Mouse (Mus musculus) ES-E14 (cell line): ENCODE data around the gene D3Ertd254e. TPM values are rescaled to one million over a fixed set of nuclear protein-coding genes. Genes with fewer than 3 reads are reported as not detected.

Source experiments
- DNase-seq: peaks from one replicate; pipeline ENCODE4 v3.0.0-alpha.2; 2013; ENCODE audit warnings: low read depth, low spot score
- H3K27ac ChIP-seq: 2 replicates; pipeline ENCODE4 v1.5.1; 2012; ENCODE audit warnings: low read depth, mild to moderate bottlenecking, low read length, moderate library complexity, mixed read lengths; ENCODE audit not compliant: poor library complexity, insufficient read depth, severe bottlenecking
- H3K36me3 ChIP-seq: 2 replicates; pipeline ENCODE4 v1.6.1; 2012; ENCODE audit warnings: mild to moderate bottlenecking, low read length, moderate library complexity, mixed read lengths; ENCODE audit not compliant: control insufficient read depth, poor library complexity, insufficient read depth, severe bottlenecking
- H3K4me1 ChIP-seq, 2 experiments: fragments of 150-350 bp in 1 of 2; sonication (generic) in 1 of 2; 2 replicates each; pipeline ENCODE4 v1.6.1; 2012; ENCODE audit warnings: low read length in 2 of 2, mild to moderate bottlenecking in 1 of 2, mixed read lengths in 1 of 2; ENCODE audit not compliant: control insufficient read depth in 2 of 2, insufficient read depth in 2 of 2, poor library complexity in 1 of 2
- H3K4me3 ChIP-seq, 2 experiments: fragments of 150-350 bp in 1 of 2; sonication (generic) in 1 of 2; 2 replicates each; pipeline ENCODE4 v1.5.1; 2012; ENCODE audit warnings: low read length in 2 of 2, low read depth in 1 of 2, mild to moderate bottlenecking in 1 of 2, mixed read lengths in 1 of 2; ENCODE audit not compliant: insufficient read depth in 1 of 2, poor library complexity in 1 of 2, severe bottlenecking in 1 of 2
- H3K9ac ChIP-seq: 2 replicates; pipeline ENCODE4 v1.6.1; 2012; ENCODE audit warnings: low read depth, mild to moderate bottlenecking, low read length, mixed read lengths; ENCODE audit not compliant: poor library complexity, insufficient read depth, severe bottlenecking
- H3K9me3 ChIP-seq: fragments of 150-350 bp; sonication (generic); 2 replicates; pipeline ENCODE4 v1.6.1; 2012; ENCODE audit warnings: low read depth, mild to moderate bottlenecking, low read length; ENCODE audit not compliant: control insufficient read depth, insufficient read depth
- CHD2 ChIP-seq: IDR thresholded peaks from 2 replicates; pipeline ENCODE4 v1.6.1; 2014; ENCODE audit warnings: mild to moderate bottlenecking, low read depth, low read length, inconsistent platforms
- HCFC1 ChIP-seq: IDR thresholded peaks from 2 replicates; pipeline ENCODE4 v1.6.1; 2012; ENCODE audit warnings: low read length, inconsistent platforms, borderline replicate concordance; ENCODE audit not compliant: insufficient read depth
- MAFK ChIP-seq: IDR thresholded peaks from 2 replicates; pipeline ENCODE4 v1.6.1; 2014; ENCODE audit warnings: mild to moderate bottlenecking, low read depth, low read length, inconsistent platforms; ENCODE audit not compliant: insufficient read depth
- ZC3H11A ChIP-seq: IDR thresholded peaks from 2 replicates; pipeline ENCODE4 v1.6.1; 2012; ENCODE audit warnings: low read depth, mild to moderate bottlenecking, inconsistent platforms, low read length, borderline replicate concordance
- ZNF384 ChIP-seq: IDR thresholded peaks from 2 replicates; pipeline ENCODE4 v1.6.1; 2012; ENCODE audit warnings: low read depth, low read length, inconsistent platforms
- in situ Hi-C, 2 experiments: fragments of 600-800 bp; cut with MboI; formaldehyde crosslinking; loops; one replicate each; pipeline ENCODE4 v1.15.1; 2025; ENCODE audit warnings: low sequenced_read_pairs in 2 of 2, inconsistent platforms in 1 of 2; ENCODE audit not compliant: unreplicated experiment in 2 of 2
- total RNA-seq: library from RNA; depleted of rRNA; stranded (reverse); fragments of 300-350 nt; gene quantifications from 2 replicates; pipeline ENCODE4 v1.2.3, GENCODE M21; 2012

The D3Ertd254e gene
- total RNA-seq, 1 experiment = 10.6 TPM

- peak; percentile 66 for DNase-seq
- H3K9ac ChIP-seq = no peak overlapping the region
- TF ChIP-seq MAFK = no peak
- TF ChIP-seq ZC3H11A = 0 out of 2 replicates have a peak, but pooled peaks have one; percentile 16
- no peak overlapping the region for H3K4me3 ChIP-seq
- H3K9me3 ChIP-seq = no peaks in the 10 kb centered on the region
- in situ Hi-C loops = no loop called here
- no peaks in the 10 kb centered on the region for H3K4me1 ChIP-seq
- no peaks in the 10 kb centered on the region for H3K36me3 ChIP-seq
- H3K27ac ChIP-seq = no peak overlapping the region
Observed at GRCm38 (mm10) chr3:36137560-36137959, 13.3 kb upstream of the D3Ertd254e start.

- in situ Hi-C loops = no loop called here
- TF ChIP-seq MAFK (no peak), ZC3H11A (no peak), ZNF384 (no peak), HCFC1 (no peak), CHD2 (no peak)
Observed at GRCm38 (mm10) chr3:36138171-36138660, 12.6 kb upstream of the D3Ertd254e start.

GRCm38 (mm10) chr3:36138996-36139395, 11.8 kb upstream of the D3Ertd254e start:
- no peaks in the 10 kb centered on the region for H3K9me3 ChIP-seq
- no peak for DNase-seq
- no peak overlapping the region for H3K4me3 ChIP-seq
- H3K4me1 ChIP-seq = no peaks in the 10 kb centered on the region
- H3K9ac ChIP-seq = no peak overlapping the region
- no peaks in the 10 kb centered on the region for H3K36me3 ChIP-seq
- in situ Hi-C loops = no loop called here
- no peak overlapping the region for H3K27ac ChIP-seq
- TF ChIP-seq CHD2 = no peak
- no peak for TF ChIP-seq HCFC1
- TF ChIP-seq MAFK = no peak
- no peak for TF ChIP-seq ZNF384
- TF ChIP-seq ZC3H11A = no peak

More at GRCm38 (mm10) chr3:36138171-36138660, 12.6 kb upstream of the D3Ertd254e start:
- no peak overlapping the region for H3K27ac ChIP-seq
- H3K9me3 ChIP-seq = no peaks in the 10 kb centered on the region
- H3K4me1 ChIP-seq = no peaks in the 10 kb centered on the region
- H3K9ac ChIP-seq = no peak overlapping the region
- no peaks in the 10 kb centered on the region for H3K36me3 ChIP-seq
- H3K4me3 ChIP-seq = no peak overlapping the region
- DNase-seq = no peak

- H3K9me3 ChIP-seq = no peaks in the 10 kb centered on the region
- in situ Hi-C loops = no loop called here
- TF ChIP-seq ZNF384 = no peak
- peak; percentile 87 for TF ChIP-seq MAFK
- no peak for TF ChIP-seq HCFC1
- no peak for TF ChIP-seq CHD2
- H3K36me3 ChIP-seq = no peaks in the 10 kb centered on the region
- peak overlapping the region in 1 of 2 experiments; percentile 36; a peak in 1 of 4 replicates for H3K4me3 ChIP-seq
- H3K27ac ChIP-seq = no peak overlapping the region
- H3K9ac ChIP-seq = no peak overlapping the region
- peaks cover 0 to 7% of the 10 kb centered on the region in 2 experiments; a peak in 2 of 4 replicates for H3K4me1 ChIP-seq
- no peak for DNase-seq
Observed at GRCm38 (mm10) chr3:36150537-36150933, 282 bp upstream of the D3Ertd254e start.

GRCm38 (mm10) chr3:36155268-36155667, 4.5 kb downstream of the D3Ertd254e start:
- in situ Hi-C loops = no loop called here

More at GRCm38 (mm10) chr3:36155268-36155667, 4.5 kb downstream of the D3Ertd254e start:
- Histone ChIP-seq H3K4me3 (no peak overlapping the region), H3K27ac (no peak overlapping the region), H3K36me3 (no peaks in the 10 kb centered on the region; the same call in 1 of the 2 replicates), H3K9me3 (no peaks in the 10 kb centered on the region), H3K9ac (no peak overlapping the region; the same call in 1 of the 2 replicates), H3K4me1 (peaks cover 0 to 8% of the 10 kb centered on the region in 2 experiments; a peak in 2 of 4 replicates)
- peak; percentile 37 for DNase-seq
- TF ChIP-seq MAFK = no peak
- no peak for TF ChIP-seq HCFC1
- TF ChIP-seq ZNF384 = no peak
- TF ChIP-seq ZC3H11A = no peak
- TF ChIP-seq CHD2 = no peak
